Mouse (Mus musculus): ENCODE results near the gene Msto1. TPM values are rescaled to one million over a fixed set of nuclear protein-coding genes. Genes with fewer than 3 reads are reported as not detected.

Gene Msto1
- total and polyA plus RNA-seq, 3 experiments: 82.6 to 101 TPM; not detected in 1

DNA sequence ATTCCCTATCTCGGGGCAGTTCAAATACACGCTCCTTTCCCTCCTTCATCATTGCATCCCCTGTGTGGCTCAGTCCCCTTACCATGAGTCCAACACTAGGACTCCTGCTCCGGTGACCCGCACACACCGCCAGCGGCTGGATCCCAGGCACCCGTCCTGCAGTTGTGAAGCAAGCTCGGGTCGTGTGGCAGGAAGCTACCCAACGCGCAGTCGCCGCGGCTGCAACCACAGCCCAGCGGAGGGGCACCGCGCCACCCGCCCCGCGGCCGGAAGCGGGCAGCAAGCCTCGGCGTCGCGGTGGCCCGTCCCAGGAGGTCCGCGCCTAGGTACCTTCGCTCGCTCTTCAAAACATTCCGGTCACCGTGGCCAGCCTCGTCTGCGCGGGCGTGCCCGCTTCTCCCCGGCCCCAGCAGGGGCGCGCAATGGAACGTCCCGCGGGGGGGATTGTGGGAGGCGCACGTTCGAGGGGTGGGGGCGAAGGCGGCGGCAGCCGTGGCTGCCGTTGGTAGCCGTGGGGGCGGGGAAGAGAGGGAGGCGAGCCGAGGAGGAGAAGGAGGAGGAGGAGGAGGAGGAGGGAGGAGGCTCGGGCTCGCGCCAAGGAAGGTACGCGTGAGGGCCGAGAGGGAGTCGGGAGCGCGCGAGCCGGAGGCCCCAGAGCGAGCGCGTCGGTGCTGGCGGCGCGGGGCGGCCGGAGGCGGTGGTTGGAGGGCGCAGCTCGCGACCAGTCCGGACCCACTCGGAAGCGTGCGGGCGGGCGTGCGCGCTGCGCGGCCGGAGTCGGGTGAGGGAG, 36.2 kb upstream of the Msto1 start (continued):
- no peak for TF ChIP-seq TAL1 (IDR thresholded peaks at IDR 0.05; ENCODE audit: low read length)
- TF ChIP-seq MYB (IDR thresholded peaks at IDR 0.05; ENCODE audit: low read depth, low read length): peak; percentile 71; the same call in 1 of the 2 replicates
- 0 out of 6 replicates have a peak, but pooled peaks of 1 of the 3 experiments have one; percentile 0 for TF ChIP-seq CTCF (IDR thresholded peaks at IDR 0.05 in 2 of 3, conservative IDR thresholded peaks at IDR 0.05 in 1 of 3; ENCODE audit: control insufficient read depth in 1 of 3, insufficient read depth in 1 of 3, low read depth in 2 of 3, low read length in 3 of 3, poor library complexity in 1 of 3, severe bottlenecking in 1 of 3)
- no peak; the same call in 1 of the 2 replicates for TF ChIP-seq KAT2A (conservative IDR thresholded peaks at IDR 0.05; ENCODE audit: low read depth, low read length)
- TF ChIP-seq ETS1 (IDR thresholded peaks at IDR 0.05; ENCODE audit: low read depth, low read length): peak; percentile 62
- peak; percentile 30; the same call in 1 of the 2 replicates for TF ChIP-seq TBP (IDR thresholded peaks at IDR 0.05; ENCODE audit: low read depth, low read length)
- TF ChIP-seq SIN3A (IDR thresholded peaks at IDR 0.05; ENCODE audit: low read length): peak; percentile 77
- peak; percentile 74; the same call in 1 of the 2 replicates for TF ChIP-seq UBTF (IDR thresholded peaks at IDR 0.05; ENCODE audit: borderline replicate concordance, insufficient read depth, low read depth, low read length)
- peak; percentile 77 for TF ChIP-seq NRF1 (IDR thresholded peaks at IDR 0.05; ENCODE audit: insufficient read depth, low read depth, low read length, poor library complexity, severe bottlenecking)
- TF ChIP-seq USF1 (IDR thresholded peaks at IDR 0.05; ENCODE audit: low read depth, low read length): peak; percentile 46
- no peak for TF ChIP-seq MYC (IDR thresholded peaks at IDR 0.05; ENCODE audit: low read depth, low read length)
- peak; percentile 94 for TF ChIP-seq POLR2A (IDR thresholded peaks at IDR 0.05; ENCODE audit: control insufficient read depth in 1 of 2, insufficient read depth in 1 of 2, low read depth in 1 of 2, low read length in 2 of 2, poor library complexity in 1 of 2)
- TF ChIP-seq ZMIZ1 (IDR thresholded peaks at IDR 0.05; ENCODE audit: low read depth, low read length): peak; percentile 64; the same call in 1 of the 2 replicates

DNA sequence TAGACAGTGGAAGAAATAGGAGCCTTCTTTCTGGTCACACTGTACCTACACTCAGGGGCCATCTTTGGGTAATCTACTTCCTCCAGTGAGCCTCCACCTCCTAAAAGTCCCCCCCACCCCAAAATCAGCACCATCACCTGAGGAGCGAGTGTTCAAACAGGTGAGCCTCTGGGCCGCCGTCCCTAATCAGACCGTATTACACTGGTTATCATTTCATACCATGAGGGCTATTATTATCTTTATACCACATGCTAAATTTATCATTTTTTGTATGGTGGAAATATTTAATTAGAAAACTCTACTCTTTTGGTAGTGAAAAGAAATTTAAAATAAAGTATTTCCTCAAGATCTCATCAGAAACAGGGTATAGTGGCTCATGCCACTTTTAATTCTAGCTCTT, 30.3 kb upstream of the Msto1 start:
- Histone ChIP-seq H3K27me3 (ENCODE audit: control insufficient read depth in 1 of 2, insufficient read depth in 2 of 2, low read length in 2 of 2) (no peaks in the 10 kb centered on the region), H3K79me2 (ENCODE audit: control insufficient read depth, insufficient read depth, low read length, poor library complexity) (peaks cover 46% of the 10 kb centered on the region), H3K4me3 (ENCODE audit: control insufficient read depth in 1 of 2, insufficient read depth in 1 of 2, low read depth in 2 of 2, low read length in 2 of 2) (no peak overlapping the region), H3K36me3 (ENCODE audit: control insufficient read depth in 1 of 2, insufficient read depth in 2 of 2, low read length in 2 of 2) (peaks cover 10 to 21% of the 10 kb centered on the region in 2 experiments), H3K9ac (ENCODE audit: control insufficient read depth, low read depth, low read length, poor library complexity, severe bottlenecking) (no peak overlapping the region), H3K27ac (ENCODE audit: control insufficient read depth, low read depth, low read length) (no peak overlapping the region), H3K9me3 (replicated peaks; ENCODE audit: insufficient read depth, low read length) (no peaks in the 10 kb centered on the region), H3K4me1 (ENCODE audit: control insufficient read depth in 1 of 2, insufficient read depth in 2 of 2, low read length in 2 of 2) (peaks cover 10 to 15% of the 10 kb centered on the region in 2 experiments; a peak in 3 of 4 replicates)
- DNase-seq (ENCODE audit: low read depth, low spot score): no peak
- TF ChIP-seq ZKSCAN1 (IDR thresholded peaks at IDR 0.05; ENCODE audit: low read depth, low read length): no peak
- TF ChIP-seq MEF2A (IDR thresholded peaks at IDR 0.05; ENCODE audit: extremely low read depth, insufficient replicate concordance, low read depth, low read length, poor library complexity, severe bottlenecking): peak; percentile 61; the same call in 1 of the 2 replicates
- no peak for TF ChIP-seq USF1 (IDR thresholded peaks at IDR 0.05; ENCODE audit: low read depth, low read length)
- TF ChIP-seq RCOR1 (IDR thresholded peaks at IDR 0.05; ENCODE audit: low read depth, low read length): no peak
- no peak for TF ChIP-seq SMC3 (IDR thresholded peaks at IDR 0.05; ENCODE audit: low read depth, low read length)
- peak; percentile 27; the same call in 1 of the 2 replicates for TF ChIP-seq GATA1 (IDR thresholded peaks at IDR 0.05; ENCODE audit: low read depth, low read length)
- TF ChIP-seq BHLHE40 (IDR thresholded peaks at IDR 0.05; ENCODE audit: borderline replicate concordance, low read depth, low read length): no peak
- TF ChIP-seq POLR2A (IDR thresholded peaks at IDR 0.05; ENCODE audit: control insufficient read depth in 1 of 2, insufficient read depth in 1 of 2, low read depth in 1 of 2, low read length in 2 of 2, poor library complexity in 1 of 2): no peak
- TF ChIP-seq MAFK (IDR thresholded peaks at IDR 0.05; ENCODE audit: borderline replicate concordance, low read depth, low read length): no peak
- TF ChIP-seq JUND (IDR thresholded peaks at IDR 0.05; ENCODE audit: low read depth, low read length): no peak
- no peak for TF ChIP-seq NELFE (IDR thresholded peaks at IDR 0.05; ENCODE audit: low read depth, low read length)
- TF ChIP-seq SIN3A (IDR thresholded peaks at IDR 0.05; ENCODE audit: low read length): peak; percentile 33; the same call in 1 of the 2 replicates
- peak; percentile 44; the same call in 1 of the 2 replicates for TF ChIP-seq ETS1 (IDR thresholded peaks at IDR 0.05; ENCODE audit: low read depth, low read length)
- no peak for TF ChIP-seq MAX (IDR thresholded peaks at IDR 0.05; ENCODE audit: low read length)
- no peak for TF ChIP-seq MYC (IDR thresholded peaks at IDR 0.05; ENCODE audit: low read depth, low read length)
- peak; percentile 57; the same call in 1 of the 2 replicates for TF ChIP-seq TCF12 (IDR thresholded peaks at IDR 0.05; ENCODE audit: low read depth, low read length)
- TF ChIP-seq EP300 (IDR thresholded peaks at IDR 0.05; ENCODE audit: low read depth in 1 of 2, low read length in 2 of 2): peak; percentile 24 to 43; a peak in 1 of 4 replicates
- TF ChIP-seq GABPA (IDR thresholded peaks at IDR 0.05; ENCODE audit: low read depth, low read length): no peak
